Mouse (Mus musculus) forebrain, embryonic 11.5 days (tissue): ENCODE data around the gene Epsti1. TPM values are rescaled to one million over a fixed set of nuclear protein-coding genes. Genes with fewer than 3 reads are reported as not detected.

Experiments
- ATAC-seq: fragments of 200-750 bp; cut with Nextera tagmentation; replicated peaks from 2 replicates; pipeline ENCODE4 v1.8.0; 2017; ENCODE audit warnings: moderate TSS enrichment; ENCODE audit not compliant: low FRiP score
- DNase-seq: peaks from one replicate; pipeline ENCODE4 v3.0.0-alpha.2; 2017; ENCODE audit warnings: low spot score
- H3K27ac ChIP-seq: fragments of 300-500 bp; sonication (generic); 2 replicates; pipeline ENCODE4 v1.5.1; 2014; ENCODE audit warnings: low read depth, low read length
- H3K27me3 ChIP-seq: fragments of 300-500 bp; sonication (generic); 2 replicates; pipeline ENCODE4 v1.6.1; 2014; ENCODE audit warnings: mild to moderate bottlenecking, low read length, mixed read lengths; ENCODE audit not compliant: control insufficient read depth, insufficient read depth
- H3K36me3 ChIP-seq: fragments of 300-500 bp; sonication (generic); 2 replicates; pipeline ENCODE4 v1.6.1; 2014; ENCODE audit warnings: mild to moderate bottlenecking, low read length, moderate library complexity, mixed read lengths; ENCODE audit not compliant: control insufficient read depth, insufficient read depth
- H3K4me1 ChIP-seq: fragments of 300-500 bp; sonication (generic); replicated peaks from 2 replicates; pipeline ENCODE4 v1.6.1; 2014; ENCODE audit warnings: low read length, mixed read lengths; ENCODE audit not compliant: control insufficient read depth, insufficient read depth
- H3K4me2 ChIP-seq: fragments of 300-500 bp; sonication (generic); 2 replicates; pipeline ENCODE4 v1.6.1; 2014; ENCODE audit warnings: low read depth, mild to moderate bottlenecking, low read length, moderate library complexity, mixed read lengths; ENCODE audit not compliant: severe bottlenecking
- H3K4me3 ChIP-seq: fragments of 300-500 bp; sonication (generic); 2 replicates; pipeline ENCODE4 v1.5.1; 2014; ENCODE audit warnings: low read depth, low read length
- H3K9ac ChIP-seq: fragments of 300-500 bp; sonication (generic); 2 replicates; pipeline ENCODE4 v1.6.1; 2014; ENCODE audit warnings: low read length
- H3K9me3 ChIP-seq: fragments of 300-500 bp; sonication (generic); 2 replicates; pipeline ENCODE4 v1.6.1; 2016; ENCODE audit warnings: low read length, mixed read lengths; ENCODE audit not compliant: control insufficient read depth
- WGBS: fragments of 180-500 bp; shearing (Covaris S2); extraction: QIAGEN DNeasy Blood & Tissue Kit; methylation state at CpG from one replicate; pipeline ENCODE4 v1.1.7; 2014; 5-methylcytosine and 5-hydroxymethylcytosine counted together
- polyA plus RNA-seq: library from polyadenylated mRNA; unstranded; fragments of >200 nt; fragmentation: Nextera tagmentation; extraction: Ambion mirVana; gene quantifications from 2 replicates; pipeline ENCODE4 v1.2.1, GENCODE M21; 2014

The Epsti1 gene
- polyA plus RNA-seq = 0.16 and 0.19 TPM in 2 replicates

- no peak for ATAC-seq
- no peak within 1 kb of the TSS for H3K4me3 ChIP-seq
- H3K27me3 ChIP-seq = no peaks in the 10 kb centered on the region
- no peak for DNase-seq
- no peak within 1 kb of the TSS for H3K27ac ChIP-seq
- no peak within 1 kb of the TSS for H3K4me2 ChIP-seq
- H3K9me3 ChIP-seq = no peaks in the 10 kb centered on the region
- H3K9ac ChIP-seq = no peak within 1 kb of the TSS
- WGBS = 72% methylated on average over 15 of the region's 15 CpGs
- H3K36me3 ChIP-seq = no peaks in the 10 kb centered on the region
- no peaks in the 10 kb centered on the region for H3K4me1 ChIP-seq
Observed at GRCm38 (mm10) chr14:77904171-77904762, at the start of gene Epsti1. TSS of gene Epsti1 (plus strand) at chr14:77904239.

- no peak overlapping the region for H3K4me3 ChIP-seq
- H3K9ac ChIP-seq = no peak overlapping the region
- no peaks in the 10 kb centered on the region; the same call in 1 of the 2 replicates for H3K4me1 ChIP-seq
- no peak for ATAC-seq
- no peak overlapping the region for H3K27ac ChIP-seq
- H3K9me3 ChIP-seq = no peaks in the 10 kb centered on the region
- H3K27me3 ChIP-seq = no peaks in the 10 kb centered on the region
- no peak for DNase-seq
- 76% methylated on average over 1 of the region's 1 CpGs for WGBS
- H3K36me3 ChIP-seq = no peaks in the 10 kb centered on the region
- no peak overlapping the region for H3K4me2 ChIP-seq
Observed at GRCm38 (mm10) chr14:77859894-77860293, 44.1 kb upstream of the Epsti1 start.

GRCm38 (mm10) chr14:77860841-77861560 lies 43.0 kb upstream of the Epsti1 start:
- Histone ChIP-seq H3K4me2 (no peak overlapping the region), H3K4me3 (no peak overlapping the region), H3K9ac (no peak overlapping the region), H3K36me3 (no peaks in the 10 kb centered on the region), H3K4me1 (no peaks in the 10 kb centered on the region; the same call in 1 of the 2 replicates), H3K27ac (no peak overlapping the region), H3K9me3 (no peaks in the 10 kb centered on the region), H3K27me3 (no peaks in the 10 kb centered on the region)
- no peak for ATAC-seq
- DNase-seq = no peak
- WGBS = 38% methylated on average over 5 of the region's 5 CpGs

GRCm38 (mm10) chr14:77864051-77864450 lies 40.0 kb upstream of the Epsti1 start:
- Histone ChIP-seq H3K27me3 (no peaks in the 10 kb centered on the region), H3K4me2 (no peak overlapping the region), H3K4me1 (no peaks in the 10 kb centered on the region; the same call in 1 of the 2 replicates), H3K4me3 (no peak overlapping the region), H3K27ac (no peak overlapping the region; the same call in 1 of the 2 replicates), H3K36me3 (no peaks in the 10 kb centered on the region), H3K9me3 (no peaks in the 10 kb centered on the region), H3K9ac (no peak overlapping the region)
- ATAC-seq = no peak
- DNase-seq = no peak
- 39% methylated on average over 3 of the region's 3 CpGs for WGBS

- 87% methylated on average over 6 of the region's 6 CpGs for WGBS
- Histone ChIP-seq H3K9ac (no peak overlapping the region), H3K27ac (no peak overlapping the region)
Observed at GRCm38 (mm10) chr14:77864510-77864909, 39.5 kb upstream of the Epsti1 start.

GRCm38 (mm10) chr14:77867601-77868000 lies 36.4 kb upstream of the Epsti1 start:
- Histone ChIP-seq H3K4me1 (no peaks in the 10 kb centered on the region; the same call in 1 of the 2 replicates), H3K36me3 (no peaks in the 10 kb centered on the region), H3K9ac (no peak overlapping the region), H3K4me3 (no peak overlapping the region), H3K27ac (no peak overlapping the region), H3K27me3 (no peaks in the 10 kb centered on the region), H3K9me3 (no peaks in the 10 kb centered on the region), H3K4me2 (no peak overlapping the region)
- 89% methylated on average over 5 of the region's 5 CpGs for WGBS
- no peak for ATAC-seq
- DNase-seq = no peak

More at GRCm38 (mm10) chr14:77864510-77864909, 39.5 kb upstream of the Epsti1 start:
- H3K4me1 ChIP-seq = no peaks in the 10 kb centered on the region; the same call in 1 of the 2 replicates
- H3K27me3 ChIP-seq = no peaks in the 10 kb centered on the region
- no peak for DNase-seq
- no peaks in the 10 kb centered on the region for H3K36me3 ChIP-seq
- no peak for ATAC-seq
- no peaks in the 10 kb centered on the region for H3K9me3 ChIP-seq
- H3K4me2 ChIP-seq = no peak overlapping the region
- H3K4me3 ChIP-seq = no peak overlapping the region

- Histone ChIP-seq H3K27me3 (no peaks in the 10 kb centered on the region), H3K9me3 (no peaks in the 10 kb centered on the region), H3K4me3 (no peak overlapping the region), H3K9ac (no peak overlapping the region), H3K4me2 (no peak overlapping the region), H3K4me1 (no peaks in the 10 kb centered on the region), H3K36me3 (no peaks in the 10 kb centered on the region), H3K27ac (no peak overlapping the region)
- no peak for DNase-seq
- WGBS = 85% methylated on average over 3 of the region's 3 CpGs
- no peak for ATAC-seq
Observed at GRCm38 (mm10) chr14:77870926-77871325, 33.1 kb upstream of the Epsti1 start.

- Histone ChIP-seq H3K4me1 (no peaks in the 10 kb centered on the region), H3K36me3 (no peaks in the 10 kb centered on the region), H3K27ac (no peak overlapping the region), H3K9me3 (no peaks in the 10 kb centered on the region), H3K4me3 (no peak overlapping the region), H3K4me2 (no peak overlapping the region), H3K9ac (no peak overlapping the region), H3K27me3 (no peaks in the 10 kb centered on the region)
- ATAC-seq (no peak), DNase-seq (no peak)
- 89% methylated on average over 6 of the region's 6 CpGs for WGBS
Observed at GRCm38 (mm10) chr14:77871380-77871975, 32.6 kb upstream of the Epsti1 start.
